Mouse (Mus musculus) lung, postnatal 4 days (tissue): ENCODE measurements around the gene Peg10.

ENCODE experiments used
- DNase-seq, 2 experiments: peaks; one replicate each; pipeline ENCODE4 v3.0.0; 2021

Peg10 gene

GRCm38 (mm10) chr6:4746696-4747439 is at the start of gene Peg10, which contains the start of gene Sgce:
Gene Peg10 (plus strand): TSS chr6:4747306.
Gene Sgce (minus strand): TSS chr6:4747207.
- DNase-seq, result peak; percentile 82 to 83

DNA sequence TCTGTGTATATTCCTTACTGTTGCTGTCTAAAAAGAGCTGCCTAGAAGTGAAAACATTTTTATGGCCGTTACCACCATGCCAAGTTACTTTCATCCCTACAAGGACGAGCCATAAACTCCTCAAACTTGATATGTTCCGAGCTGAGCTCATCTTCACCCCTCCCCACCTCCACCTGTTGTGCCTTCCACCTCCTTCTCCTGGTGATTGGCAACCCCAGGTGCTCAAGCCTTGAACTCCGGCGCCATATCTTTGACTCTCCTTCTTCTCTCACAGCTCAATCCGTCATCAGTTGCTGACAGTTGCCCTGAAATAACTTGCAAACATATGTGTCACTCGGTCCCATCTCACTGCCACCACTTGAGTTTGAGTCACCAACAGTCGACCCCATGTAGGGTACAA is 45.5 kb upstream of the Peg10 start:
- DNase-seq, result no peak

GRCm38 (mm10) chr6:4703908-4704307 is 43.2 kb upstream of the Peg10 start:
- no peak for DNase-seq

DNA sequence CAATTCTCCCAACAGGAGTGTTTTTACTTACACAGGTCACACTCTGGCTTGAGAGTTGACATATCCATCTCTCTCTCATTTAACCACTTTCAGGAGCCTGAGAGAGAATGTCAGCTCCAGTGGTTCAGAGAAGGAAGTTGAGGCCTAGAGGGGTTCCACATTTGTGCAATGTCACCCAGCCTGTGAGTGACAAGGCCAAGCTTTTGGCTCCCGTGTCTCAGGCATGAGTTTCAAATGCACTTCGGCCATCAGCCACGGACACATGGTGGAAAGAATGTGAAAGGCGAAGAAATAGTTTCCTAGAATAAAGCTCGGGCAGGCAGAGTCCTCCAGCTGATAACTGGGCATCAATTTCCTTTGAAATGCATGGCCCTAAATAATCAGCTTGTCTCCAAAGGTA is 40.7 kb upstream of the Peg10 start:
- no peak for DNase-seq

DNA sequence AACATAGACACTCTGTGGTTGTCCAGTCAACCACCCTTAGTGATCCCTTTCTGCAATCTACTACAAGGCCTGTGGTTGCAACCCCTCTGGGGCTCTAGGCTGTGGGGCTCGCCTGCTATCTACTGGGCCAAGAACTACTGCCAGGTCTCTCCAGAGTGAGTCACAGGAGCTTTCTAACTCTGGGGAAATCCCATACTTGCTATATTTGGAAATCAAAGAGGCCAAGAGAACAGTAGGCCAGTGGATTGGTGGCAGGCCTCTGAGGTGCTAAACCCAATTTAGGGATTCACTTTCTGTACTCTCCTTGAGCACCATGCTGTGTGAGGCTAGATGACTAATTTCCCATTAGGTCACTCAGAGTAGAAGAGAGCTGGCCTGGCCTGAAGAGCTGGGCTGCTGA is 38.1 kb upstream of the Peg10 start:
- no peak for DNase-seq

- no peak for DNase-seq
These were observed 30.9 kb upstream of the Peg10 start for GRCm38 (mm10) chr6:4716171-4716570.

DNA sequence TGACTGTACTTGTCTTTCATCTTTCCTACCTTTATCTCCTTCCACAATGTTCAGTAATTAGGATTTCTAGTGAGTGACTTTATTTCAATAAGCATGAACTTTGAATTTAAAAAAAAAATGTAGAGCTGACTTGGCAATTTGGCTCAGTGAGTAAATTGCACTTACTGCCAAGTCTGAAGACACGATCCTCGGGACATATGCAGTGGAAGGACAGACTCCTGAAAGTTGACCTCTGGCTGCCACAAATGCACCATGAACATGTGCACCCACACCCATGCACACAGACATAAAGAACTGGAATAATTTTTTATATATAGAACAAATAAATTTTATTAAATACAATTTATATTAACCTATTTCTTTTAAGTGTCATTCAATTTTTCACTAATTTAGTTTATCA is 29.8 kb upstream of the Peg10 start:
- DNase-seq, result no peak

GRCm38 (mm10) chr6:4722142-4722541 is 25.0 kb upstream of the Peg10 start:
- DNase-seq, result no peak

DNA sequence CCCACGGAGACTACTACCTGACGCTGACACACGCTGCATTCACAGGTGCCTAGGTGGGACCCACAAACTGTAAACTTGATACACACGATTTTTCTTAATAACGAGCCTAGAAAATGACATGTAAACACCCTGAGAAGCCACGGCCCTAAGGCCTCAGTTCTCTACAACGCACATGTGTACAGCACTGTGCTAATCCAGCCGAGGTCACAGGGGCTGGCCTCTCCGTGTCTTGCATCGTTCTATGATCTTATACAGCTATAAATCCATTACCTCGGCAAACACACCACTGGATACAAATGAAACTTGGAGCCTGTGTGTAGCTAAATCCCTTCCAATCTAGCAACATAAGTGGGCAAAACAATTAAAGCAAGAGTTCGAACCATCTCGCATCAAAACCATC is 24.4 kb upstream of the Peg10 start:
- no peak for DNase-seq

DNA sequence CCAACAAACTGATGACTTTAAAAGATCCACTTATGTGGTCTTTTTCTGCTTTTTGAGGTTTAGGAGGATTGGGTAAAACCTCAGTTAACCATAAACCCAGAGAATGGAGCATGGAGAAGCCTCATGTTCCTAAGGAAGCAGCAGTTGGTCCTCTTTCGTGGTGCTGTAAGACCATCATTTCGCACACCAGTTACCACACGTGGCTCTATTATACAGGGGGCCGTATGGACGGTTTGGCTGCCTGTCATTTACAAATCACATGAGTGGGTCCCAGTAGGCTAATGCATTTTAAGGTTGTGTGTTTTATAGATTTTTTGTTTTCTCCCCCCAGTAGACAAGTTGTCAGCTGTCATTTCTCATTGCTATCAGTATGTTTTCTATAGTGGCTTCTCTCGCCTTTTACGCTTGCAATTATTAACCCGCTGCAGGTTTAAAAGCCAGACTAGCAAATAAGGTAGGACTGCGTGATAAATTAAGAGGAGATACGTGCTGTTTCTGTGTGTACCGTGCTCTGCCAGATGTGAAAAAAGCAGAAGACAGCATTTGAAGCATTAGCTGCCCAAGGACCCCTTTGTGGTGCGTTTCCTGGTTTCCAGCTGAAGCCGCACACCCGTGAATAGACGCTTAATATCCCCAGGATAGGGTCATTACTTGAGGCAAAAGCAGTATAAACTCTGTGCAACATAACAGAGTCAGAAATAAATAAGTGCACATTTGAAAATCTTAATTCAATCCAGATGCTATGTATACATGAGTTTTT is 22.9 kb upstream of the Peg10 start:
- no peak for DNase-seq

- no peak for DNase-seq
These were observed 18.8 kb upstream of the Peg10 start for GRCm38 (mm10) chr6:4728305-4728704.

DNA sequence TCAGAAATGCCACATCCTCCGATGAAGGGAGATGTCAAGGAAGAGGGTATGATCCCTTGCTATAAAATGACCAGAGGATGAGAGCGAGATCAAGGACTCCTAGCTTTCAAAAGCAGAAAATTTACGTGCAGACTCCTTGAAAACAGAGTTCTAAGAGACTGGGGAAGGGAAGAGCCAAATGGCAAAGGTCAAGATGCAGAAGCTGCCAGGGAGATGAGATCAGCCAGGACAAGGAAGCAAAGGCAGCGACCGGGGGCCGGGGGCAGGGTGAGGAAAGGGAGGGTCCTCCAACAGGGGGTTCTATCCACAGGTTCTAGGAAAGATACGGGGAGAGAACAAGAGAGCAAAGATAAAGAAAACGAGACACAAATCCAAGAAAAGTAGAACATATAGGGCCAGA is 15.4 kb upstream of the Peg10 start:
- DNase-seq, result no peak

- no peak for DNase-seq
These were observed 13.9 kb upstream of the Peg10 start for GRCm38 (mm10) chr6:4733208-4733607.

- no peak for DNase-seq
These were observed 10.7 kb upstream of the Peg10 start for GRCm38 (mm10) chr6:4736372-4736771.

- DNase-seq, result no peak
These were observed 9.0 kb upstream of the Peg10 start for GRCm38 (mm10) chr6:4738034-4738629.

- DNase-seq, result no peak
These were observed 8.4 kb upstream of the Peg10 start for GRCm38 (mm10) chr6:4738717-4739116.

DNA sequence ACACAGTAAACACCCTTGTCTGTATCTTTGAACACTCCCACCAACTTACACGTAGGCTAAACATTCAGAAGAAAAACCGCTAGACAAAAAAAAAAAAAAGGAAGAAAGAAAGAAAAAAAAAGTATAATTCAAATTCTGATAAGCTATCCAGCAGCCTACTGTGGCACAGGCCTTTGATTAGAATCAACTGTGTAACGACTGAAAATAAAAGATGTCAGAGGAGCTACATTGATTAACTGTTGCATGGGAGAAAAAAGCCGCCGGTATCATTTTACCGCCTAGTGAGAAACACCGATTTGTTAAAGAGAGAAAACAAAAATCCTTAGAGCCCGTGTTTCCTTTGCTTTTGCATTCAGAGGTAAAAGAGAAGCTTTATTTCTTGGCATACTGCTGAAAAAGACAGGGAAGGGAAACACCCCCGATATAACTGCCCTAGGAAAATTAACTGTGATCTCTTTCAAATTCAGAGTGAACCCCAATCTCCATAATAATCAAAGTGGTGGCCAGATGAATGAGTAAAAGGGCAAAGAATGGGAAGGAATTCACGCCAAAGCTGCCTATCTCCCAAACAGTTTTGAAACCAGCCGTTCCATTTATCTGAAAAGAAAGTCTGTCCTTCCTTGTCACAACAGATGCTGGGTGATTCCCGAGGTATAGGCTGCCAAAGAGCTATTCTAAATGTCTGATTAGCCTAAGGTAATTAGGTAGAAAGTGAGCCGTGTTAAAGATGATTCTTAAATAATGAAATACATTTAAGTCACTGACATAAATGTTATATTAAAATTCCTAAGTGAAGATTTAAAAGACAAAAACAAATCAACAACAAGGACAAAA is 7.4 kb upstream of the Peg10 start:
- DNase-seq, result no peak

- DNase-seq, result peak; percentile 37 to 56
These were observed 6.6 kb upstream of the Peg10 start for GRCm38 (mm10) chr6:4740511-4740910.

DNA sequence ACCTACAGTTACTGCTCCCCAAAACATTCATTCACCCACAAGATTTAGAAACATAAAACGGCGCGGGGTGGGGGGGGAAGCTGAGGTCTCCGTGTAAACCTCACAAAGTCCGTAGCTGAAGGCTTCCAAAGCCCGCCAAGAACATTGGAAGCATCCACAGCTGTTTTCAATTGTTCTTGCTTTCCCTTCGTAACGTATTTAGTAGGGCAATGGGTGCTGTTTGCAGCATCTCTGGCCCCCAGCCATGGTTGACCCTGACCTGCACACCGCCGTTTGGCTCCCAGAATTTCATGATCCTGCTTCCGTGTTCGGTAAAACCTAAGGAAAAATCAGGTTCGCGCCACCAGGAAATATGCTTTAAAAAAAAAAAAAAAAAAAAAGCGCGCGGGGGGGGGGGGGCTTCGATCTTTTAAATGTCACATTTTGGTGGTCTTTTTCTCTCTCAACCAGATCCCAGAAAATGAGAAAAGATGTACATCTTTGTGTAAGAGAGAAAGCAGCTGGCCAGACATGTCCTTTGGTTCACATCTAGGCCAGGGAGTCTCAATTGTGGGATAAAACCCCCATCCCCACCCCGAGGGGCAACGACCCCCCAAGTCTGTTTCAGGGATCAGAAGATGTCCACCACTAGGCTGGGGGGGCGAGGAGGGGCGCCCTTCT is 940 bp upstream of the Peg10 start:
- peak; percentile 19 to 23 for DNase-seq

DNA sequence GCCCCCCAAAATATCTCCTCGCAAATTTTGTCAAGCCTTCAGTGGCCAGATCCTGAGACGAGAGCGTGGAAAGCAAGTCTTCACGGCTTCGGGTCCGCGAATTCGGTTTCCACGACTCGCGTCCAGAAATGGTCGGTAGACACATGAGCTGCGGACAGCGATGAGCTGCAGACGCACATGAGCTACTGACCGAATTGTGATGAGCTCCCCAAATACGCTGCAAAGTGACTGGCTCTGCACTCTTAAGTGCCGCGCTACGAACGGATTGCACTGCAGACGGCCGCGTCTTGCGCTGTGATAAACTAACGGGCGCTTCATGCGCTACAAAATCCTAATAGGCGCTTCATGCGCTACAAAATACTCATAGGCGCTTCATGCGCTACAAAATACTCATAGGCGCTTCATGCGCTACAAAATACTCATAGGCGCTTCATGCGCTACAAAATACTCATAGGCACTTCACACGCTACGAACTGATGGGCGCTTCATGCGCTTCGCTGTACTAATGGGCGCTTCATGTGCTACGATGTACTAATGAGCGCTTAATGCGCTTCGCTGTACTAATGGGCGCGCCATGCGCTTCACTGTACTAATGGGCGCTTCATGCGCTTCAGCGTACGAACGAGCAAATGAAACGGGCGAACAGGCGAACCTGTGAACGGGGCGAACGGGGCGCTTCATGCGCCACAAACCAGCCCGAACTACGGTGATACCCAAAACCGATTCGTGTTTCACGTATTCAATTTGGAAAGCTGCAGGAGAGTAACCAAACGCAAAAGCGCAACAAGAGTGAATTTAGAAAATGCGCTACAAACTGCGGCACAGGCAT is 785 bp downstream of the Peg10 start:
- peak; percentile 34 to 51 for DNase-seq

GRCm38 (mm10) chr6:4748506-4748961 is 1.4 kb downstream of the Peg10 start:
- no peak for DNase-seq
